Mouse (Mus musculus): ENCODE results near the gene Kcnn4. TPM values are rescaled to one million over a fixed set of nuclear protein-coding genes. Genes with fewer than 3 reads are reported as not detected.
"Not testable (repeated sequence)": the region's sequence is repeated elsewhere in the genome, so short reads cannot be mapped to it uniquely, and the experiment has no call there.

Gene Kcnn4
- polyA plus RNA-seq, 2 experiments from 2014 or later = 130 to 152 TPM

GRCm38 (mm10) chr7:24391687-24392086 is 21.6 kb downstream of the Kcnn4 start:
- no peak for ATAC-seq

GRCm38 (mm10) chr7:24394054-24394453 is 24.0 kb downstream of the Kcnn4 start:
- no peak for ATAC-seq

- peak; percentile 75 for ATAC-seq
These were observed 24.6 kb downstream of the Kcnn4 start for GRCm38 (mm10) chr7:24394475-24395161.

GRCm38 (mm10) chr7:24396832-24397231 is 26.8 kb downstream of the Kcnn4 start:
- no peak for ATAC-seq

- no peak for ATAC-seq
These were observed 28.4 kb downstream of the Kcnn4 start for GRCm38 (mm10) chr7:24398364-24398913.

- peak; percentile 90 for ATAC-seq
These were observed 29.4 kb downstream of the Kcnn4 start, which contains the start of gene Smg9 for GRCm38 (mm10) chr7:24399256-24400081. Smg9 (plus strand) TSS chr7:24399619.

GRCm38 (mm10) chr7:24400082-24400452 is 30.0 kb downstream of the Kcnn4 start:
- no peak for ATAC-seq

GRCm38 (mm10) chr7:24400489-24400888 is 30.4 kb downstream of the Kcnn4 start:
- ATAC-seq = not testable (repeated sequence)

- no peak for ATAC-seq
These were observed 32.8 kb downstream of the Kcnn4 start for GRCm38 (mm10) chr7:24402851-24403250.

- ATAC-seq = no peak
These were observed 35.6 kb downstream of the Kcnn4 start for GRCm38 (mm10) chr7:24405649-24406048.

GRCm38 (mm10) chr7:24406528-24407344 is 36.7 kb downstream of the Kcnn4 start:
- ATAC-seq = peak; percentile 86

- no peak for ATAC-seq
These were observed 38.1 kb downstream of the Kcnn4 start for GRCm38 (mm10) chr7:24408186-24408585.

GRCm38 (mm10) chr7:24410123-24410522 is 40.1 kb downstream of the Kcnn4 start:
- ATAC-seq = no peak

- no peak for ATAC-seq
These were observed 40.8 kb downstream of the Kcnn4 start for GRCm38 (mm10) chr7:24410831-24411230.

- ATAC-seq = peak; percentile 96
These were observed 43.6 kb downstream of the Kcnn4 start for GRCm38 (mm10) chr7:24413630-24414029.

- no peak for ATAC-seq
These were observed 45.2 kb downstream of the Kcnn4 start for GRCm38 (mm10) chr7:24415261-24415660.

- no peak for ATAC-seq
These were observed 49.5 kb downstream of the Kcnn4 start for GRCm38 (mm10) chr7:24419579-24419978.

- ATAC-seq = no peak
These were observed 51.6 kb downstream of the Kcnn4 start for GRCm38 (mm10) chr7:24421648-24422047.

- no peak for ATAC-seq
These were observed 52.2 kb downstream of the Kcnn4 start for GRCm38 (mm10) chr7:24422251-24422650.

GRCm38 (mm10) chr7:24423107-24423763 is 53.2 kb downstream of the Kcnn4 start:
- ATAC-seq = no peak

GRCm38 (mm10) chr7:24423956-24424732 is 54.1 kb downstream of the Kcnn4 start:
- ATAC-seq = no peak
